Mouse (Mus musculus) adrenal gland, postnatal 10 days (tissue): ENCODE results near the gene Rgs8. TPM values are rescaled to one million over a fixed set of nuclear protein-coding genes. Genes with fewer than 3 reads are reported as not detected.

Experiments
- DNase-seq: peaks from one replicate; pipeline ENCODE4 v3.0.0; 2021; ENCODE audit warnings: mixed read lengths
- long read RNA-seq, 2 experiments: library from polyadenylated mRNA; stranded (forward); transcript quantifications; one replicate each; pipeline ENCODE4 v2.0.0; 2021
- total RNA-seq, 2 experiments: library from RNA; stranded (reverse); gene quantifications; 2 replicates each; pipeline ENCODE4 v1.2.3; 2021

The Rgs8 gene
- under 1 TPM; 0.57 to 0.61 TPM for total RNA-seq
- long read RNA-seq, experiment 1 = 0 reads
- long read RNA-seq, experiment 2 = 0 reads

DNA sequence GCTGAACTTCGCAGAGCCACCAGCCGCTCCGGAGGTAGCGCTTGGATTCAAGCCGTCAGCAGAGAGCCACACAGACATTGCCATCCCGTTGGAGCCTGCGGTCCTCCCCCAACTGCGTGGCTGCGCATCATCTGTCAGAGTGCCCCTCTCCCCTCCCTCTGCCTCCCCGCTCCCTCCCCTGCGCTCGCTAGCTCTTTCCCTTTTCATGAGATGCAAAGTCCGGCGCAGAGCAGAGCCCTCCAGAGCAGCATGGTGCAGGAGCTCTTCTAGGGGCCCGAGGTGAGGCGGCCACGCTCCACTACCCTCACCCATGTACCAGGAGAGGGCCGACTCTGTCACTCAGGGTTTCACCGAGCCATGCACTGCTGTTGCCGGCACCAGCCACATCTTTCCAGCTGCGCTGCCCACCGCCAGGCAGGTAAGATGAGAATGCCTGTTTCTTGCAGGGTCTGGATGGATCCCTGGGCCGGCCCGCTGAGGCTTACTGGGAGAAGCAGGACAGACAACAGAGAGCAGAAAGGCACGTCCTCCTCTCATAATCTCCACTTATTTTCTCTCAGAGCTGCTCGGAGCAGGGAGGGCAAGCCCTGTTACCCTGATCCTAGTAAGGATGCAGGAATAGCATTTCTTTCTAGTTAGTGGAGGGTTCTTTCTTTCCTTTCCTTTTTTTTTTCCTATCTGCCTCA lies at the start of gene Rgs8:
Rgs8 (plus strand) TSS at position 88 of the 686 bp plus-strand sequence.
- peak; percentile 8 for DNase-seq

DNA sequence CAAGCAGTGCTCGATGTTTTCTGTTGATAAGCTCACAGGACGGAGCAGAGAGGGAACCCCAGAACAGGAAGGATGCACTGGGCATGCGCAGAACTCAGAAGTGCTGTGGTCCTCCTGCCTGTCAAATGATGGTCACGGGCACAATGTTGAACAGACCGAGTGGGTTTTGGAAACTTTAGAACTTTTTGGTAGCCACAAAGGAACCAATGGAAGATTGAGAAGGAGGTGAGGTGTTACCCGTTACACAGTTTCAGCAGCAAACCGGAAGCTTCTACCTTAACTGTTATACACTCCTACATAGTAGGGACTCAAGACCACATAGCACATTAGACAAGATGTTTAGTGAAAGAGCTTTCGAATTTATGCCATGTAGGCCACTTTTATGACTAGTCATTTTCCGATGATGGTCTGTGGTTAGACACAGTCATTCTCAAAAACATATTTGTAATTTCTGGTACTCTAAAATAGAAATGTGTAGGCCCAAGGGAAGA lies 35.4 kb upstream of the Rgs8 start:
- no peak for DNase-seq

DNA sequence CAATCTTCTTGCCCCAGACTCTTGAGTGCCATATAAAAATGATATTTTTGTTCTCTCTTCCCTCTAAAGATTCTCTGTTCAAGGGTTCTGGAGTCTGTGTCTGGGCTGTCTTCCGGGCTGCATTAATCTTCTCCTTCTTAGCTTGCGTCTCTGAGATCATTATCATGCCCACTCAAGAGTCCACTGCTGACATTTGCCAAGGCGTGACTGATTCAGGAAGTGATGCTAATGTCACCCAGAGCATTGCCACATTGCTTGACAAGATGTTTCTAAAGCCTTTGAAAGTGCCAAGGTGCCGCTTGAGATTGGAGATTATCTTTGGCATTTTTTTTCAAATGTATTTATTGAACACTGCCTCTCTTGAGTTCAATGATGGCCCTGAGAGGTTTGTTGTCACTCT lies 29.8 kb upstream of the Rgs8 start:
- no peak for DNase-seq

DNA sequence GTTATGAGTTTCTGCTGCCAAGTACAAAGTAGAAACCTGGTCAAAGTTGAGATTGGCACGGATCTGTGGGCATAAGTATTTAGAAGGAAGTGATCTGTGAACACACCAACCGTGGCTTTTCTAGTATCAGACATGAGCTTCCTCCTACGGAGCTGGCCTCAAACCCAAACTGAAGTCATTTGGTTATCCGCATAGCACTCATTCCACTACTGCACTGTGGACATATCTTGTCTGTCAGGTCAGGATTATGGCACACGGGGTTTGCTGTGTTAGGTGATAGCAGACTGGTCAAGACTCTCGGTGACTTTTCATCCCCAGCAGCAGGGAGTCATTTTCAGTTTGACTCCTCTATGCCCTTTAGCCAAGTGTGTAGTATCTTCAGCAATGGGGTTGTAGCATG lies 20.1 kb upstream of the Rgs8 start:
- DNase-seq = no peak

DNA sequence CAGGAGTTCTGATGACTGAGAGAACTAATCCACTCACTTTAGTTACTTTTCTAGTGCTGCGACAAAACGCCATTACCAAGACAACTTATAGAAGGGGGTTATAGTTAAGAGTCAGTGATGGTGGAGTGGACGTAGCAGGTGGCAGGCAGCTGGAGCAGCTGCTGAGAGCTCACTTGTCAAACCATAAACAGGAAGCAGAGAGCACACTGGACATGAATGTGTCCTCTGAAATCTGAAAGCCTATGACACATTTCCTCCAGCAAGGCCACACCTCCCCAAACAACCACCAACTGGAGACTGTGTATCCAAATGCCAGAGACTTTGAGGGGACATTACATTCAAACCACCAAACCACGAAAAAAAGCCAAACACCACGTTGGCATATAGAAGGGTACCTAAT lies 17.8 kb upstream of the Rgs8 start:
- DNase-seq = peak; percentile 9

DNA sequence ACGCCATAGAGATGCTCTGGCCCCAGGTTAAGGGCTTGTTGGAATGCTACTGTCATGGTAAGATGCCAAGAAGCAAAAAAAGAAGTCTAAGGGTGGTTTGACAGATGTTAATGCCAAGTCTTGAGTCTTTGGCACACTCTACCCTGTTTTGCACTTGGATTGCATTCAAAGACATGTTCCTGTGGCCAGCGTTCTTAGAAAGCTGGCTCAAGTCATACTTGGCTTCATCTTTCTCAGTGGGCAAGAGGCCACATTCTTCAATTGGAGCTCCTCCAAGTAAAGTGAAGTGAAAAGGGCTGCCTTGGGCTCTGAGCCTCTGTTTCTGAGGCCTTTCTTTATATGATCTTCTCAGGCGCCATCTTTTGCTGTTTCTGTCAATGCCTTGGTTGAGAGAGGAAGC lies 17.3 kb upstream of the Rgs8 start:
- peak; percentile 80 for DNase-seq

DNA sequence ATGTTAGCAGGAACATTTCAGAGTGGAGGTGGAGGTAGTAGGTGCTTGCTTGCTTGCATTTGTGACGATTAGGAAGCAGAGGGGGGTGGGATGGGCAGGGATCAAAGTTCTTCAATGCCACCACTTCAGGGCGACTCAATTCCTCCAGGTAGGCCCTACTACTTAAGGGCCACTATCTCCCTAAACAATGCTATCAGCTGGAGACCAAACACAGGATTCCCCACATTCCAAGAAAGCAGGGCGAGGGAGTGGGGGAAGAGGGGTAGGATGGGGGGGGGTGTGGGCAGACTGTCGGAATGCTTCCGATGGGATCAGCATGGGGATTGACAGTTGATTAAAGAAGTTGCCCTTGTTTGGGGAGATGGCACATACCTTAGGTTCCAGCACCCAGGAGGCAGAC lies 16.0 kb upstream of the Rgs8 start:
- DNase-seq = no peak

DNA sequence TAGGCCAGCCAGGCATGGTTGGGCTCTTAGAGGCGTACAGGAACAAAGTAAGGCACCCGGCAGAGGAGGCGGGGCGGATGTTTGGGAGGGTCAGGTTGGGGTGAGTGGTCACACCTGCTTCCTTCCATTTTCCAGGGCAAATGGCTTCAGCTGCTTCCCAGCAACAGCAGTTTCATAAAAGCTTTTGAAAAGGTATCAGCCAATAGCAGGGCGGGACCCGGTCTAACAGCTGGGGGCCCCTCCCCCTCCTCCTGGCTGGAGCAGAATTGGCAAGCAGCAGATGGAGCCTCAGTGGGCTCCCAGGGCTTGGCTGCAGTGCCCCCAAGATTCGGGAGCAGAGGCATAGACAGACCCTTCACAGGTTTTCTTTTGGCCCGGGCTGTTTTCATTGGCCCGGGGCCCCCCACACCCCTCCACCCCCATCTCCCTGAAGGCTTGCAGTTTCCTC lies 11.3 kb upstream of the Rgs8 start:
- peak; percentile 36 for DNase-seq

DNA sequence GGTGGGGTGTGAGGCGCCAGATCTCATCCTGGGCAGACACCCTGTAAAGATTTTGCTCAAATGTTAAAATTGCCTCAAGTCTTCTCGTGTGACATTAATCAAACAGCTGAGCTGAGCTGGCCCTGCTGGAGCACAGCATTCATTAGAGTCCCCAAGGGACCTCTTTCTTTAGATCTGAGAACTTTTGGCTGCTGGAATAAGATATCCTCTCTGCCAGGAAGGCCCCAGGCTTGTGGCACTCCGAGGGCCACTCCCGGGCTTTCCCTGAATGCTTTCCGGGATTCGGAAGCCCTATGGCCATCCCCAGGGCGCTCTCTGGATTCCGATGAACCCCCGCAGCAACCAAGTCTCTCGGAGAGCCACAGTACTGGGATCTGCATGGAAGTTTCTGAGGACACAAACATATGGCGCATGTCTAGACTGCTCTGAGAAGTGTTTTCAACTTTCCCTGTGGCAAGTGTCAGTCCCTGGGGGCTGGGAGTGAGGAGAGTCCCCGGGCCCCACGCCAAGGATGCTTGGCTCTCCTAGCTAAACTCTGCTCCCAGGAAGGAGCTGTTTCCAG lies 10.8 kb upstream of the Rgs8 start:
- peak; percentile 79 for DNase-seq

DNA sequence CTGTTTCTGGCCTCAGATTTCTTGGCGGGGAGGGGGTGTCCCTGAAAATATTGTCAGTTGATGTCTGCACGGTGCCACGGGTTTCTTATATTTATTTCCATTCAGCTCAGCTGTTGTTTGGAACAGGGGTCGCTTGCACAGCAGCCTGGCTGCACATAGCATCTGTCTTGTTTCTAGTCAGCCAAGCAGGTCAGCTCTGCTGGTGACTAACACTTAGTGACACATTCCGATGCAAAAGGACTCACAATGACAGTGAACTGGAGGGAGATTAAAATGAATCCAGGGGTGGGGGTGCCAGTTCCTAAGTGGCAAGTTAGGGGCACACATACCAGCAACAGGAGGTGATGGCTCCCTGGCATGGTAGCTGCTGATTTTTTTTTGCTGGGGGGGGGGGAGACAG lies 849 bp downstream of the Rgs8 start:
- no peak for DNase-seq

DNA sequence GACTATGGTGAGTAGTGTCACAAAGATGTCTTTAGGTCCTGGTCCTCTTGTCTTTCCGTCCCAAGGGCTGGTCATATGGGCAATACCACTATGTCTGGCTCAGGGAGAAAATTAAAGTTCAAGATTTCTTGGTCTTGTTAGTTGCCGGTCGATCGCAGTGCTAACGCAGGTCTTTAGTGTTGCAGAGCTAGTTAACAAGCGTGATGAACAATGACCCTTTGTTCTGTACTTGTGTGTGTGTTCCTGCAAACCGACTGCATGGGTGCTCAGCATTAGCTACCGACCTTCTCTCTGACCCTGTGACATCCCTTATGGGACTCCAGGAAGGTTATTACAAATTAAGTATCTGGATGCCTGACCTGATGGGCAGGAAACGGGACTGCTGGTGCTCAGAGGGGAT lies 6.8 kb downstream of the Rgs8 start:
- no peak for DNase-seq

DNA sequence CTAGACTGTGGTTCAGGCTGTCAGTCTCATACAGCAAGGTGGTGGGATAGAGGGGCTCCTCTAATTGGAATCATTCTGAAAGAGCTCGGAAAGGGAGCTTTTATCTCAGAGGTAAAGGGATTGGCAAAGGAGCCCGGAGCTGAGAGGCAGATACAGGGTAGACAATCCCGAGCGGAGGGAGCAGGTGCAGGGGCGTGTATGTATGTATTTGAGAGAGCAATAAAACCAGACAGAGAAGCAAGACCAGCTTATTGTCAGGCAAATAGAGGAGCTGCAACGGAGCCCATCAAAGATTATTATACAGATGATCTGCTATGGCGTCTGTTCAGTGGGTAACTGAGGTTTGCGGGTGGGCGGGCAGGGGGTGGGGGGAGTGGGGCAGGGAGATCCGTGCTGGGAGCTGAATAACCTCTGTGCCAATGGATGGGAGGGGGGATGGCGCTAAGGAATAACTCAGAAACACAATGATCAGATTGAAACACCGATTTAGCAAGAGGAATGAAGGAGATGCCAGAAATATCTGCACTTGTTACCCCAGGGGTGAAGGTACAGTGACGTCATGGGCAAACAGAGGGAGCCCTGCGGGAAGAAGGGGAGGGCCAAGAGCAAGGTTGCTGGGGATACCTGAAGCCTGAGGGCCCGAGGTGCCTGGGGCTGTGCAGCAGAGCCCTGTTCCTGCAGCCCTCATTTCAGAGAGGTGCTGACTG lies 8.3 kb downstream of the Rgs8 start:
- DNase-seq = no peak

DNA sequence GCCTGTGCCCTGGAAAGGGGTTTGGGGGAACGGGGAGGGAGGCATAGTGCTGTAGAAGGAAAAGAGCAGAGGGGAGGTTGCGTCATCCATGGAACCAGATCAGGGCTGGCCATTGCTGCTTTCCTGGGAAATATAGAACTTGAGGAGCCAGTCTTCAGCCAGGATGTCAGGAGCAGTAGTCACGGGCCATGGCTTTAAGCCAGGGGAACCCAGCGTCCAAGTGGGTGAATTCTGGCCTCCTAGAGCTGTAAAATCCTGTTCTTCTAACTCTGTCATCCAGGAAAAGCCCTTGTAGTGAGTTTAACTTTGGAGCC lies 8.8 kb downstream of the Rgs8 start:
- peak; percentile 47 for DNase-seq

DNA sequence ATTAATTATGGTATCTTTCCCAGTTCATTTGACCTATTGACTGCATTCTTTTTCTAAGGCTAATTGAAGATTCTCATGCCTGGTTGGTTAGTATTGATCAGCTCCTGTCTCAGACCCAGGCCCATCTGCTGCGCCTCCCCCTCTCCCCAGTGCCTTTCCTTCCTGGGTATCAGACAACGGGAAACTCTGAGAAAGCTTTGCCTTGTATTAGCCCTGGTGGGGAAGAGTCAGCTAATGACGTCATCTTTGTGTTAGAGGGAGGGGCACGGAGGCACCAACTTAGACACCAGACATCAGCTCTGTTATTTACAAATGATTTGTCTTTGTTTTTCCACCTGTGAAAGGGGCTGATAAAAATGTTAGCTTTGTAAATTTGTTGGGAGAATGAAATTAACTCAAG lies 9.5 kb downstream of the Rgs8 start:
- no peak for DNase-seq

DNA sequence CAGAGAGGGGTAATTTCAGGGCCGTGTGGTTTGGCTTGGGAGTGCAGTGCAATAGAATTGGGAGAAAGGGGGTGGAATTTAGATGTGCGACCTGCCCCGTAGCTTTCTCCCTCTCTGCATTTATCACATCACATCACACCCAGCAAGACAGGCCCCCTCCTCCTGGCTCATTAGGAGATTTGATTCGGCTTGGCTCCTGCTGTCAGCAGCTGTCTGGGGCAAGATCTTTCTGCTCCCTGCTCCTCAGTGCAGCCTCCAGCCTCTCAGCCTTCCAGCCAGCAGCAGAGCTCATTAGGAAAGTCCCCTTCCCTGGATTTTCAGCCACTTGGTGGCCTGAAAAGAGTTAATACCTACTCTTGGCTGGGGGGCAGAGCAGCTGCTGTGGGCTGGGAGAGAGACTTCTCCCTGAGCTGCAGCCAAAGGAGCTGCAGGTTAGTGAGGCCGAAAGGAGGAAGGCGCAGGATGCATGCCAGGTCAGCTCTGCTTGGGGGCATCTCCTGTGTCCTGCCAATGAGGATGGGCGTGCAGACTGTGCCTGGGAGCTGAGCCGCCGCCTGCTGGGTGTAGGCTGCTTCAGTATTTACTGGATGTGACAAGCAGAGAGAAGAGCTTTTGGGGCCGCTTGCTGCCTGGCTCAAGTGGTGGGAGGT lies 12.4 kb downstream of the Rgs8 start:
- DNase-seq = no peak

DNA sequence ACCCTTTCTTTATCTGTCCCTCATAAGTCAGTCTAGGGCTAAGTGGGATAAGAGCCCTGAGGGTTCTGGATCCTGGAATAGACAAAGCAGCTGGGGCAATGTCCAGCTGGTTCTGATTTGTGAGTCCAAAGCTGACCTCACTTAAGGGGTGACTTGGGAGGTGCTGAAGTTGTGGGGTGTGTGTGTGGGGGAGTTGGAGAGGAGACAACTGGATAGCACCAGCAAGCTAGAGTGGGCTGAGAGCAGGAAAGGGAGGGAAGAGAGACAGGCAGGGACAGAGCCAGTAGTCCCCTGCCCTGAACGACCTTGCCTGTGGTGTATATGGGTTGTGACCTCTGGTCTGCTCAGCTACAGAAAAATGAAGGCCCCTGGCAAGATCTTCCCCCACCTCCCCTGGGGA lies 13.4 kb downstream of the Rgs8 start:
- DNase-seq = no peak

DNA sequence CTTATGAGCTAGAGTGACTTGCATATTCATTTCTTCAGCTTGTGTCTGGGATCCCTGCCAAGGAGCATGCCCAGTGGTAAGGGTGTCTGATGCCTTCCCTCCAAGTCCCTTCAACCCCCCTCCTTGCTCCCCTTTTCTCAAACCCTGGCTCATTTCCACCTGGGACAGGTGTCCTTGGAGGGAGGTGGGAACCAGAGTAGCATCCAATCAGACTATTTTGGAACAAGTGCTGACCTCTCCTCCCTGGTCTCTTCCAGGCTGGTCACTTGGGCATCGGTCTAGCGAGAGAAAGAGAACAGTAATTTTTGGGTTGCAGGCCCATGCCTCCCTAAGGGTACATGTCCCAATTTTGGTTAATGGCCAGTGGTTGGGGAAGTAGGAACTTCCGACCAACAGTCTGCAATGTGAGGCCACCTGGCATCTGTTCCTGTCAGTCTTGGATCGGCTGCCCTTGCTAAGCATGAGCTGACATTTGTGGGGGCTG lies 14.5 kb downstream of the Rgs8 start:
- DNase-seq = no peak

DNA sequence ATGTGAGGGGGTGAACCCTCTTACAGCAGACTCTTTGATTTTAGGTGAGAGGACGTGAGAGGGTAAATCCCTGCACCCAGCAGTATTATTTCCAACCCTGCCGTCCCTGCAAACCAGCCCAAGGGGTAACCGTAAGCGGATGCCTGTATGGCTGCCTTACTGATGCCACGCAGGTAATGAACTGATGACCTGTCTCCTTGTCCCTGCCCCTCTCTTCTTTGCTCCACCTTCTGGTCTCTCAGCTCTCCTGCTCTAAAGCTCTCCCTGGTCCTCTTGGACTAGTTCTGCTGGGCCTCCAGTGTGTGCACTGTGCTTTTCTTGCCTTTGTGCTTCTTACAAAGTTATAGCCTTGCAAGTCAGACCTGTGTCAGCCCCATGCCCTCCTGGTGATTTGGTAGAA lies 15.0 kb downstream of the Rgs8 start:
- no peak for DNase-seq

DNA sequence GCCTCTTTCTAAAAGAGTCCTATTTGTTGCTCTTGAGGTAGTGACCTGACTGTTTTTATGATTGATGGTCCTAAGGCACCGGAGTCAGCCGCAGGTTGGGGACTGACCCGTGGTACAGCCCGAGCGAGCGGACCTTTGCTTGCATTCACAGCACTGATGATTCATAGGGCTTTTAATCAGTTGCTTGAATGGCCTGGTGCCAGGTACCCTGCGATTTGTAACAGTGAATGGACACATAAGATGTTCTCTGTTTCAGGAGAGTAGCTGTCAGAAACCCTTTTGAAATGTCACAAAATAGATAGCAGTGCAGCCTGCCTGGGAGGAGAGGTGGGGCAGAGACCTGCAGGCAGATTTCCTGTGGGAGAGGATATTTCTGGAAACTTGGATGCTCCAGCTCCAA lies 16.3 kb downstream of the Rgs8 start:
- DNase-seq = peak; percentile 75

DNA sequence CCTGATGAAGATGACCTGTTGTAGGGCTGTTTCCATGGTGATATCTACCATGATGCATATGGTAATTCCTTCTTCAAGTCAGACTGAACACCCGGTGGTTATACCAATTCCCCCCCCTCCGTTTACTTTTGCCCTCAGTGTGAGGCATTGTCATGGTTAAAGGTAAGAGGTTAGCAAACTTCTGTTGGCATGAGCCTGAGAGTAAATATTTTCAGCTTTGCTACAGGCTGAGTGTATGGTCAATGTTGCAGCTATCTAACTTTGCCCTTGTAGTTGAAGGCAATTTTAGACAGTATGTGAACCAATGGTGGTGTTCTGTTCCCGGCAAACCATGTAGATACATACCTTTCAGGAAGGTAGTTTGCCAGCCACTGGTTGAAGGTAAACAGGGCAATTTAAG lies 16.9 kb downstream of the Rgs8 start:
- no peak for DNase-seq

DNA sequence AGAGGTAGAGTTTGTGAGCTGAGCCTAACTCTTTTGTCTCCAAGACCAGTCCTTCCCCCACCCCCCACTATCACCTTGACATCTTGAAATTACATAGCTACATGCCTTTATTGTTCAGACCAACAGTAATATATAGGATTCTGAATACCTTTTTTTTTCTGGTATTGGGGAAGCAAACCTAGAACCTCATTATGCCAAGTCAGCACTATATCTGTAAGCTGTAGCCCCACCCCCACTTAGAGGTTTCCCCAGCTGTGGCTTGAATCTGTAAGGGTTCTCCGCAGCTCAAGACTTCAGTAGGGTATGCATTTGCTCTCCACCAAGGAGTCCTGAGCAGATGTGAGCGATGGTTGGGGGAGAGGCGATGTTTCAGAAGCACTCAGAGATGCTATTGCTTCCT lies 18.5 kb downstream of the Rgs8 start:
- DNase-seq = no peak

DNA sequence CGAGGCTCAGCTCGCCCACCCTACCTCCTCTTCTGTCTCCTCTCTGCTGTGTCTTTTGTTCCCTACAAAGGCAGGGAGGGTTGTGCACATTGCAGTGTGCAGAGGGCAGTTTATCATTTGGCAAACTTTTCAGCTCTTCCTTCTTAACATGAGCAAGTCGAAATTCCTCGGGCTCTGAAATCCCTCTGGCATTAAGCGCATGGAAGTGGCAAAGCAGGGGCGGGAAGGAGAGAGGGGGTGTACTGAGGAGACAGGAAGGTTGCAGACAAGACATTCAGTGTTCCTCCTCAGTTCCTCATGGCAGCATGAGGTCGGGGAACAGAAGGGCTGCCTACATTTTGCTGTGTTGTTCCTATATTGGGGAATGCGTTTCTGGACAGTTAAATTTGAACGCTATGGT lies 19.9 kb downstream of the Rgs8 start:
- no peak for DNase-seq

DNA sequence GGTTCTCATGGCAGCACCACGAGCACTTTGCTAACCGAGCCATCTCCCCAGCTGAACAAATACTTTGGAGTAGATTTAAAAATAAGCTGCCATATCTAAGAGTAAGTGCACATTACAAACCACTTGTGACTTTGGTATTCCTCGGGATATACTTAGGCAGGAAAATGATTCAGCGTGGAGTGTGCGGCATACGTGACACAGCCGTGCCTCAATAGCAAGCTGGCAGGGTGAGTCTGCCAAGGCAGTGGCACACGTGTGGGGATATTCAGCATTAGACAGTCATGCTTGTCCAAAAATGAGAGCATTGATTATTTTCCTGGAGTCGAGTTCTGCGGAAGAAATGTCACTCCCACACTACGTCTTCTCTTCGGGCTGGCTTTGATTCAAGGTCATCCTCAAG lies 21.1 kb downstream of the Rgs8 start:
- DNase-seq = no peak
